Mouse (Mus musculus) bone marrow, adult 2 months (tissue): ENCODE measurements around the gene Sh3glb1. TPM values are rescaled to one million over a fixed set of nuclear protein-coding genes. Genes with fewer than 3 reads are reported as not detected.

Experiments
- H3K27ac ChIP-seq: fragments of 200-500 bp; 2 replicates; pipeline ENCODE4 v1.5.1; 2012; ENCODE audit warnings: low read depth, mild to moderate bottlenecking, control low read depth, inconsistent platforms, low read length; ENCODE audit not compliant: control insufficient read depth, poor library complexity, insufficient read depth
- H3K4me1 ChIP-seq: fragments of 200-500 bp; 2 replicates; pipeline ENCODE4 v1.6.1; 2011; ENCODE audit warnings: low read length; ENCODE audit not compliant: control insufficient read depth, insufficient read depth
- H3K4me3 ChIP-seq: fragments of 200-500 bp; replicated peaks from 2 replicates; pipeline ENCODE3; 2011; ENCODE audit warnings: mild to moderate bottlenecking, low read depth, low read length, control low read depth; ENCODE audit not compliant: control insufficient read depth
- CTCF ChIP-seq: fragments of 200-500 bp; IDR thresholded peaks from 2 replicates; pipeline ENCODE4 v1.5.1; 2011; ENCODE audit warnings: low read length, control low read depth; ENCODE audit not compliant: control insufficient read depth, insufficient read depth
- POLR2A ChIP-seq: fragments of 200-500 bp; IDR thresholded peaks from 2 replicates; pipeline ENCODE4 v1.6.1; 2011; ENCODE audit warnings: low read depth, mild to moderate bottlenecking, control low read depth, low read length, borderline replicate concordance; ENCODE audit not compliant: control insufficient read depth
- WGBS: fragments of 180-500 bp; shearing (Covaris S2); methylation state at CpG from one replicate; pipeline ENCODE4 v1.1.7; 2018; 5-methylcytosine and 5-hydroxymethylcytosine counted together
- polyA plus RNA-seq: library from polyadenylated mRNA; stranded (reverse); fragments of >200 nt; gene quantifications from 2 replicates; pipeline ENCODE4 v1.2.4, GENCODE M21; 2011; ENCODE audit warnings: low replicate concordance; ENCODE audit not compliant: missing spikeins, insufficient read depth, insufficient read length

Sh3glb1 gene
- polyA plus RNA-seq, 1 experiment = 118 TPM

DNA sequence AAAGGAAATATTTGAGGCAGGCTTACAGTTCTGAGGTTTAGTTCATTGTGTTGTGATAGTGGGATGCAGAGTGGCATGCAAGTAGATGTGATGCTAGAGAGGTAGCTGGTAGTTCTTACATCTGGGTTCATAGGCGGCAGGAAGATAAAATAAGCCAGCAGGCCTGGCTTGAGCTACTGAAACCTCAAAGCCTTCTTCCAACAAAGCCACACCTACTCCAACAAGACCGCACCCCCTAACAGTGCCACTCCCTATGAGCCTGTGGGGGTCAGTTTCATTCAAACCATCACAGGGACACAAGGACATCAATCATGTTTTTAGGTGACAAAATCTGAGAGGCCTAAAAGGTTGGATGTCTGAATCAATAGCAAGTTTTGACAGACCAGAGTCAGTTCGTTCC lies 58.7 kb downstream of the Sh3glb1 start:
- no peak for TF ChIP-seq CTCF
- no peak for TF ChIP-seq POLR2A
- Histone ChIP-seq H3K4me3 (no peak overlapping the region), H3K4me1 (peaks cover 6% of the 10 kb centered on the region), H3K27ac (no peak overlapping the region)
- 79% methylated on average over 3 of the region's 3 CpGs for WGBS

DNA sequence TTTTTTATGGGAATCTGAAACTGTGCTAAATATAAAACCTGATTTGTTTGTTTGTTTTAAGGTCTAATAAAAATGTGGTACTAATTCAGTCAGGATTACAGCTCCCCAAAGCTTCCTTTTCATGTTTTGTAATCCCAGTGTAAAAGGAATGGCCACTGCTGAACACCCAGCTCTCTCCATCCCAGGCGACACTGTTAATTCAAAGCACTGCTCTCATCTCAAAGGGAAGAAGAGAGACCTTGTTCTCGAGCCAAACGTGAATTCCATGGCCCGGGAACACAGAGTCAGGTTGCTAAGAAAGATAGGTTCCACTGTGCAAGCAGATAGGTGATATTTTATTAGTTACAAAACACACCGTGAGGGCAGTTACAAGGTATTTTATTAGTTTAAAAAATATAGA lies 75.9 kb downstream of the Sh3glb1 start:
- no peak overlapping the region for H3K4me3 ChIP-seq
- no peaks in the 10 kb centered on the region; the same call in 1 of the 2 replicates for H3K4me1 ChIP-seq
- no peak for TF ChIP-seq CTCF
- no peak for TF ChIP-seq POLR2A
- no peak overlapping the region for H3K27ac ChIP-seq
- 78% methylated on average over 5 of the region's 5 CpGs for WGBS

GRCm38 (mm10) chr3:144643301-144643871 lies 76.7 kb downstream of the Sh3glb1 start:
- H3K27ac ChIP-seq = no peak overlapping the region
- H3K4me3 ChIP-seq = no peak overlapping the region
- TF ChIP-seq POLR2A (no peak), CTCF (no peak)
- WGBS = 11% methylated on average over 2 of the region's 2 CpGs
- H3K4me1 ChIP-seq = no peaks in the 10 kb centered on the region; the same call in 1 of the 2 replicates

- H3K4me3 ChIP-seq = no peak overlapping the region
- no peaks in the 10 kb centered on the region; the same call in 1 of the 2 replicates for H3K4me1 ChIP-seq
- H3K27ac ChIP-seq = no peak overlapping the region
- 91% methylated on average over 4 of the region's 4 CpGs for WGBS
- TF ChIP-seq POLR2A (no peak), CTCF (no peak)
Measured at GRCm38 (mm10) chr3:144642141-144642540, 78.0 kb downstream of the Sh3glb1 start.

DNA sequence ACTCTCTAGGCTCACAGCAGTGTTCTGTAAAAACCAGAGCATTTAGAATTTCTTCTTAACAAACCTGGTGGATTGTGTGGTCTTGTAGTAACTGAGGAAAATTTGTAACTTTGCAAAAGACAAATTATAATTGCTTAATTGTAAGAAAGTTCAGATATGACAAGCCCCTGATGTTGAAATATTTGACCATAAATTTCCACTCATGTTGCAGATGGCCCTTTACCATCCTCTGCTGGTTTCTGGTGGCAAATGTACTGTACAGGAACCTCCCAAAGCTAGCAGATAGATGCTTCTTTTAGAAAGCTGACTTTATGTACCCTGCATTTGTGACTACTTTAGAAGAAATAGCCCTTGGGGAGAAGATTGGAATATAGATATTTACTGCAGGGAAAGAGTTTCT lies 80.1 kb downstream of the Sh3glb1 start:
- no peak for TF ChIP-seq CTCF
- no peak for TF ChIP-seq POLR2A
- Histone ChIP-seq H3K4me3 (no peak overlapping the region), H3K4me1 (no peaks in the 10 kb centered on the region; the same call in 1 of the 2 replicates), H3K27ac (no peak overlapping the region)

DNA sequence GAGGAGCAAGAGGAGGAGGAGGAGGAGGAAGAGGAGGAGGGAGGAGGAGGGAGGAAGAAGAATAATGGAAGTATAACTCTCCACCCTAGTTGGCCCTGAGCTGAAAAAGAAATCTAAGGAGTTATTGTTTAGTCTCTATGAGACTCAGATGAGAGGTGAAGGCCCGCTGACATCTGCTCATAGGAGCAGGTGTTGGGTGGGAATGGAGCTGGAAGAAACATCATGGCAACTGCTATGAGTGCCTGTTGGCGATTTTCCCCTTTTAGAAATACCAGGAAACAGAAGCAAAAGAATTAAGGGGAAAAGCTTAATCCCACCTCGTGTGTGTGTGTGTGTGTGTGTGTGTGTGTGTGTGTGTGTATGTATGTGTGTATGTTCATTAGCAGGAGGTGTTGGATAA lies 80.7 kb downstream of the Sh3glb1 start:
- Histone ChIP-seq H3K4me3 (no peak overlapping the region), H3K4me1 (no peaks in the 10 kb centered on the region), H3K27ac (no peak overlapping the region)
- 69% methylated on average over 3 of the region's 3 CpGs for WGBS
- TF ChIP-seq CTCF (no peak), POLR2A (no peak)

GRCm38 (mm10) chr3:144638110-144638509 lies 82.0 kb downstream of the Sh3glb1 start:
- 78% methylated on average over 4 of the region's 4 CpGs for WGBS
- no peak overlapping the region for H3K27ac ChIP-seq
- TF ChIP-seq POLR2A (no peak), CTCF (no peak)

GRCm38 (mm10) chr3:144635236-144635635 lies 84.9 kb downstream of the Sh3glb1 start:
- WGBS = 86% methylated on average over 5 of the region's 5 CpGs
- TF ChIP-seq CTCF = no peak
- TF ChIP-seq POLR2A = no peak
- Histone ChIP-seq H3K27ac (no peak overlapping the region), H3K4me3 (no peak overlapping the region), H3K4me1 (no peaks in the 10 kb centered on the region)

More at GRCm38 (mm10) chr3:144638110-144638509, 82.0 kb downstream of the Sh3glb1 start:
- Histone ChIP-seq H3K4me1 (no peaks in the 10 kb centered on the region), H3K4me3 (no peak overlapping the region)

Other genes with a start within 250 kb of the Sh3glb1 start
- gene Hs2st1, start 150.2 kb downstream of the Sh3glb1 start, polyA plus RNA-seq = 3.0 and 5.2 TPM in 2 replicates
- 51.1 and 59.6 TPM in 2 replicates for gene Selenof, start 150.0 kb downstream of the Sh3glb1 start, polyA plus RNA-seq
- gene Clca3a1, start 40.6 kb upstream of the Sh3glb1 start, polyA plus RNA-seq = 7.0 and 8.3 TPM in 2 replicates
- not detected in 2 replicates for gene Clca3a2, start 99.2 kb upstream of the Sh3glb1 start, polyA plus RNA-seq
- not detected in 2 replicates for gene Clca3b, start 129.0 kb upstream of the Sh3glb1 start, polyA plus RNA-seq
- not detected in 2 replicates for gene Clca4b, start 212.2 kb upstream of the Sh3glb1 start, polyA plus RNA-seq